Mouse (Mus musculus): ENCODE results near the gene Slc29a1.

- TF ChIP-seq POLR2A (IDR thresholded peaks at IDR 0.05; ENCODE audit: control insufficient read depth, low read depth, low read length) (no peak), CTCF (IDR thresholded peaks at IDR 0.05; ENCODE audit: control insufficient read depth, insufficient read depth, insufficient replicate concordance, low read depth, low read length) (no peak)
Measured at GRCm38 (mm10) chr17:45582188-45582587, 17.2 kb downstream of the Slc29a1 start.

All from testis, adult 2 months (tissue).